Mouse (Mus musculus) T-helper 1 cell (primary cell): ENCODE results near the gene Spata20.

Experiments
- in situ Hi-C: fragments of 300-600 bp; cut with MboI, MseI; formaldehyde crosslinking; loops from one replicate; pipeline ENCODE4 v1.15.1; 2025; ENCODE audit warnings: high pct_unique_total_duplicates

The Spata20 gene

GRCm38 (mm10) chr11:94486001-94486400, at the start of gene Spata20:
Gene Spata20 (minus strand): TSS chr11:94486179.
- in situ Hi-C loops = loop anchor here (25.0 kb wide), 1 partner anchor 349 kb away; no protein-coding TSS in a partner anchor

DNA sequence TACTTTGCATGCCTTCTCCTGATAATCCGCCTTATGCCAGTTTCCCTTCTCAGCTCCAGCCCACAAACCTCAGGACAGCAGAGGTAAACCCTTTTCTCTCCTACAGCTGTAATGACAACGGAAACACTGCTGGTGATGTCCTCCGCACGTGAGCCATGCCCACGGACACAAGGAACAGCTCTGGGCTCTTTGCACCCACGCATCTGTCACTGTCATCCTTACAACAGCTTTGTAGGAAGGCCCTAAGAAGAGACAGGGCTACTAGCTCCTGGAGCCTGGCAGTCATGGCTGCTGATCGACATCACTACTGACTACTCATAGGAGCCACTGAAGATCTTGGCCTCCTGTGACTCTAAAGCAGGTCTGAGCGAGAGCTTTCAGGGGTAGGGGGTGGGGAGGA, 47.2 kb upstream of the Spata20 start:
- in situ Hi-C loops = no loop called here

DNA sequence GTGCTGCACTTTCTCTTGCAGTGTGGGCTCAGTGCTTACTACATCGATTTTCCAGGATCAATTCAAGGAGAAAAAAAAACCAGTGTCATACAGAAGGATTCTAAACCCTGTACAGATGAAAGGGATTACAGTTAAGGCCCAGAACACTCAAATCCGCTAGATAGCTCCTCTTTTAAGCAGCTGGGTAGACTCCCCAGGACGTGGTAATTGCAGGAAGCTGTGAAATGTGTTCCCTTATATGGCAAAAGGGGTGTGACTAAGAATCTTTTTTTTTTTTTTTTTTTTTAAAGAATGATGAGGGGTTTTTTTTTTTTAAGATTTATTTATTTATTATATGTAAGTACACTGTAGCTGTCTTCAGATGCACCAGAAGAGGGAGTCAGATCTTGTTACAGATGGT, 42.9 kb upstream of the Spata20 start:
- in situ Hi-C loops = no loop called here

- in situ Hi-C loops = no loop called here
These were observed 40.3 kb upstream of the Spata20 start for GRCm38 (mm10) chr11:94526171-94526879.

DNA sequence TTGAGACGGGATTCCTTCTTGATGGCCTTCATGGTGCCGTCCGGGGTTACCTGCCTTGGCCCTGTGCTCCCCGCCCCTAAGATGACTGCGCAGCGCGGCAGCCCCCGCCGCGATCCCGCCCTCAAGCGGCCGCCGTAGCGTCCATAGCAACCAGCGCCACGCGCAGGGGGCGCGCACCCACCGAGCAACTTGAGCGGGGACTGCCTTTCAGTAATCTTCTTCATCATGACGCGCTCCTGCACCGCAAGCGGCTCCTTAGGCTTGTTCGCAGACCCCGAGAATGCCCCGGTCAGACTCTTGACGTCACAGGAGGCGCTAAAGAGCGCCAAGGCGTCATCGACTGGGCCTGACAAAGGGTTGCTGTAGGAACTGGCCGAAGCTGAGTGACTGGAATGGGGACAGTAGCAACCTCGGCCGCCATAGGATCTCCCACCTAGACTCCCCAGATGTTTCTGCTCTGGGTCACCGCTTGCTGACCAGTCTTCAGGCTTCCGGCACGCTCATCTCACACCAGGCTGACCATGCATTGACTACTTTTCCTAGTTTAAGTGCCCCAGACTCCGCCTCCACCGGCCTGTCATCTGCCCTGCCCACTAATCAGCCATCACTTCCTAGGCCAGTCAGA, 35.4 kb upstream of the Spata20 start, which contains the start of gene Mycbpap:
Mycbpap (minus strand) TSS at position 524 of the 625 bp plus-strand sequence.
- in situ Hi-C loops = no loop called here

GRCm38 (mm10) chr11:94513452-94513851, 27.5 kb upstream of the Spata20 start:
- in situ Hi-C loops = no loop called here

- in situ Hi-C loops = no loop called here
These were observed 23.0 kb upstream of the Spata20 start for GRCm38 (mm10) chr11:94508976-94509375.

GRCm38 (mm10) chr11:94501482-94501881, 15.5 kb upstream of the Spata20 start:
- in situ Hi-C loops = no loop called here

GRCm38 (mm10) chr11:94500362-94500761, 14.4 kb upstream of the Spata20 start:
- in situ Hi-C loops = no loop called here

DNA sequence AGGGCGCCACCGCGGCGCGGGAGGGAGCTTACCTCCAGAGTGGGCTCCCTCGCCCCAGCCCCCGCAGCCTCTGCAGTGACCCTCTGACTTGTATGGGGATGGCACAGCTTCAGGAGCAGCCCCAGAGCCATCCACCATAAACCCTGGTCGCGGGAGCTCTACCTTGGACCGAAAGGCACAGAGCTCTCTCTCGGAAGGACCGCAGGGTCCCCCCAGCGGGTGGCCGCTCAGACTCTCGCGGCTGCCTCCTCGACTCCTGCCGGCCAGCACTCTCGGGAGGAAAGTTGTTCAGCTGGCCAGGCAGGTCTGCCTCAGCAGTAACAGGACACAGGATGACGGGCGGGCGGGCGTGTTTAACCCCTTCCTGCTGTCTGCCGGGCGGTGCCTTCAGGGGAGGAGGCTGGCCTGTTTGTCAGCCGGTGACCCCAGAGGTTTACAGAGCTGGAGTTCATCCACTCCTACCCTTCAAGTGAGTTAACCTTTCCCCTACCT, 13.7 kb upstream of the Spata20 start, which contains the start of gene Epn3:
Epn3 (minus strand) TSS at position 314 of the 492 bp plus-strand sequence.
- in situ Hi-C loops = loop anchor here (25.0 kb wide), 1 partner anchor 362 kb away; no protein-coding TSS in a partner anchor

- in situ Hi-C loops = loop anchor here (25.0 kb wide), 1 partner anchor 362 kb away; no protein-coding TSS in a partner anchor
These were observed 13.1 kb upstream of the Spata20 start for GRCm38 (mm10) chr11:94499035-94499434.

- in situ Hi-C loops = loop anchor here (25.0 kb wide), 1 partner anchor 361 kb away; no protein-coding TSS in a partner anchor
These were observed 12.4 kb upstream of the Spata20 start for GRCm38 (mm10) chr11:94498093-94498996.

DNA sequence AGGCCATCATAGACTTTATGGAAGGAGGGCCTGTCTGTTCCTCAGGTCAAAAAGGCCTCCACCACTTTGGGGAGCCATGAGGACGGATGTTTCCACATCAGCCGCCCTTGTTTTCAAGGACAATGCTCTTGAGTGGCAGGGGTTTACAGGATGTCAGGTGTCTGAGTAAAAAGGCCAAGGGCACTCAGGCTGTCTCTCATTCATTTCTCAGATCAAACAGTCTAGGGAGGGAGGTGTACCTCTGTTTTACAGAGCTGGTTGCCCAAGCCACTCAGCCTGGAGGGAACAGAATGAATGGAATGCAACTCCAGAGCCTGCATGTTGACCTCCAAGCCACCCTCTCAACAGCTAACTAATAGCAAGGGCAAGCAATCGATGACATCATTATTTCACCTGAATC, 9.4 kb upstream of the Spata20 start:
- in situ Hi-C loops = loop anchor here (25.0 kb wide), 1 partner anchor 358 kb away; no protein-coding TSS in a partner anchor

GRCm38 (mm10) chr11:94491749-94492099, 5.7 kb upstream of the Spata20 start:
- in situ Hi-C loops = loop anchor here (25.0 kb wide), 1 partner anchor 354 kb away; no protein-coding TSS in a partner anchor

DNA sequence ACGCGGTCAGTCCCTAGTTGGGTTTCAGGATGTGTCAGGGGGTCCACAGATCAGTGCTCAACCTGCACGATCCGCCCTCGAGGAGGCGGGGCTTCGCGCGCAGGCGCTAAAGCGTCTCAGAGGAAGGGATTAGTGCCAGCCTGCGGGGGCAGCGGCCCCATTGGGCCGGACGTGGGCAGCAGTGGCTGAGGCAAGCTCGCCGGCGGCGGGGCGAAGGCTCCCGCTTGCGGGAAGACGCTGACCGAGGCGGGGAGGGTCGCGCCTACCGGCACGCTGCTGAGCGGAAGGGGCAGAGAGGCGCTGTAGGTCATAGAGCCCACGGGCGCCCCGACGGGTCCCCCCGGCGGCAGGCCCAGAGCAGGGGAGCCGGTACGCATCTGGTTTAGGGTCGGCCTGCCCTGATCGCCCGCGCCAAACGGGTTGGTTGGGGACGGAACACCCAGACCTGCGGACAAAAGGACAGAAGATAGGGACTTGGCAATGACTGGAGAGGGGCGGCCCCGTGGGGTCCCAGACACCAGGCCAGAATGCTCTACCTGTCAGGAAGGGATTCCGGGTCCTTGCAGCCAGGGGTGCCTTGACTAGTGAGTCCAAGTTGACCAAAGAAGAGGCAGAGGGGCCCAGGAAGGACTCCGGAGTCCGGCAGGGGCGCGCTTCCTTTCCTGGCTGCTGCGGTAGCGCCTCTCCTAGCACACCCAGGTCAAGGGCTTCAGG, 5.2 kb upstream of the Spata20 start:
- in situ Hi-C loops = loop anchor here (25.0 kb wide), 1 partner anchor 354 kb away; no protein-coding TSS in a partner anchor

DNA sequence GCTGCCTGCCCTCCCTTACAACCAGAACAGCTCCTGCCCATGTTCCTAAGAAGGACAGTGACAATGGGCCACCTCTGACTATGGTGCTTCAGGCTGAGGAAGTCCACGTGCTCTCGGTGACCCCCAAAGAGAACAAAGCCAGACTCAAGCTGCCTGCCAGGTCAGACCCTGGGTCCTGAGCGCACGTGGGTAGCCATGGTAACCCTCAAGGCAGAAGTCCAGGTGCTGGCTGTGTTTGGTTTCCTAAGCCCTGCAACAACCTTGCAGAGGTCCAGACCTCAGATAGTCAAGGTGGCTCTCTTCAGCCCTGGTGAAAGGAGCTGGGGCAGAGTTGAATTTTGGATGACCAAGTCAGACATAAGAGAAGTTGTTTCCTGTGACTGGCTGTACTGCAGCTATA, 3.8 kb upstream of the Spata20 start:
- in situ Hi-C loops = loop anchor here (25.0 kb wide), 1 partner anchor 352 kb away; no protein-coding TSS in a partner anchor

DNA sequence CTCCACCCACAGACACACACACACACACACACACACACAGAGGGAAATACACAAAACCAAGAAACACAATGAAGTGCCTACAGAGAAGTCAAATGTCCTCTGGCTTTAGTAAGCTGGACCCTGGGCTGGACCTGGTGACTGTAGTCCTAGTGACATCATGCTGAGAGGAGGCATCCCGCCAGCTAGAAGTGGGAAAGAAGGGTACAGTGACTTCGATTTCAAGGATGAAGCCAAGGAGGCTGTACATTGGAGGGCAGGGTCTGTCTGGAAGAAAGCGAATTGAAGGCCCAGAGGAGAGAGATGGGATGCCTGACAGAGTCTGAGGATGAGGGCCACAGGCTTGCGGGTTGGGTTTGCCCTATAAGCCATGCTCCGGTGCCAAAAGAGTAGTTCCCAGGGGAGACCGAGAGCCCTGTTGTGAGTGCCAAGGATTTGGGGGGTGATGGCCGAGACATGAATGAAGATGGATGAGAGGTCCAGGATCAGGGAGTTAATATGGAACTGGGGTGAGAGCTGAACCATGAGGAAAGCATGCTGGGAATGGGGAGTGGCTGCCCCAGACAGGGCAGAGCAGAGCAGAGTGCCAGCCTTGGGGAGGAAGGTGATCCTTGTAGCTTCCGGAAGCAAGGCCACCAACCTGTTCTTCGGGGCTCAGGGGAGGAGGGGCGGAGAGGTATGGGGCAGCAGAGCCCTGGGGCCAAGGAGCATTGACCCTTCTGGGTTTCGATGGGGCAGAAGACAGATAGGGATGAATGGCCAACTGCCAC, 3.0 kb upstream of the Spata20 start:
- in situ Hi-C loops = loop anchor here (25.0 kb wide), 1 partner anchor 352 kb away; no protein-coding TSS in a partner anchor

DNA sequence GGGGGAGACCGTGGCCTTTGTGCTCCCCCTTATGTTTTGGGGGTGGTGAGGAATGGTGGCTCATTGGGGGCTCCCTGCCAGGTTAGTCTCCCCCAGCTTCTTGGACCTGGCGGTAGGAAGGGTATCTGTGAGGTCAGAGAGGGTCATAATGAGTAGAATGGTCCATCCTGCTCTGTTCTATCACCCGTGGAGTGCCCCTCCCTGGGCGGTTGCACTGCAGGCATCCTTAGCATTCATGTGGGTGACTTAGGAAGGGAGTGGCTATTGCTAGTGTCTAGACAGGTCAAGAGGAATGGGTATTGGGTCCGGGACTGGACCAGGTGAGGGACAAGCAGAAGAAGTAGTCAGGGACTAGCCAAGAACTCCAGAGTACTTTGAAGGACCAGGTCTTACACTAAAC, 756 bp downstream of the Spata20 start:
- in situ Hi-C loops = loop anchor here (25.0 kb wide), 1 partner anchor 348 kb away; no protein-coding TSS in a partner anchor

- in situ Hi-C loops = loop anchor here (5.0 to 25.0 kb wide), 2 partner anchors 137 to 347 kb away; no protein-coding TSS in a partner anchor
These were observed 1.3 kb downstream of the Spata20 start for GRCm38 (mm10) chr11:94484636-94485035.

DNA sequence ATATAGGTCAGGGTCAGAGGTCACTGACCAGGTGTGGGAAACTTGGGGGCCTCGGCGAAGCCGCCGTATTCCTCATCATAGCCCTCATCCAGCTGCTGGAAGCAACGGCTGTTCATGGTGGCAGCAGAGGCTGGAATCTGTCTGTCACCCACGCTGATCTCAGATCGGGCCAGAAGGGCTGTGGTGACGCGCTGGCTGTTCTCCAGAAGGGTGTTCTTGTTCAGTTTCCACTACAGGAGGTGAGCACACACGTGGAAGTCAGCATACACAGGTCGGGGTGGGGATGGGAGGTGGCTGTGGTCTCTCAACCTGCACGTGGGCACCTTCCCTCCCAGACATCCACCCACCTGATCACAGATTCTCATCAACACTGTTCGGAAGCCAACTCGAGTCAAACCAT, 2.1 kb downstream of the Spata20 start:
- in situ Hi-C loops = loop anchor here (5.0 to 25.0 kb wide), 2 partner anchors 137 to 347 kb away; no protein-coding TSS in a partner anchor
